Mouse (Mus musculus) granulocyte monocyte progenitor cell, adult 5-6 weeks (primary cell): ENCODE measurements around the gene Ago3. TPM values are rescaled to one million over a fixed set of nuclear protein-coding genes. Genes with fewer than 3 reads are reported as not detected.

ENCODE experiments used
- ATAC-seq: replicated peaks from 2 replicates; pipeline ENCODE4 v1.8.0; 2016; ENCODE audit warnings: mild to moderate bottlenecking, moderate TSS enrichment, inconsistent platforms; ENCODE audit not compliant: poor library complexity, severe bottlenecking
- total RNA-seq, 2 experiments: library from RNA; stranded (forward) in 1 of 2; stranded (reverse) in 1 of 2; fragments of 200-712, 200-1000 nt in 1 of 2; fragments of >200 nt in 1 of 2; fragmentation: Nextera tagmentation in 1 of 2; gene quantifications; 2 replicates each; pipeline ENCODE4 v1.2.3; 2014 to 2017

Ago3 gene
- total RNA-seq, 2 experiments from 2014 or later = 6.6 to 8.9 TPM

DNA sequence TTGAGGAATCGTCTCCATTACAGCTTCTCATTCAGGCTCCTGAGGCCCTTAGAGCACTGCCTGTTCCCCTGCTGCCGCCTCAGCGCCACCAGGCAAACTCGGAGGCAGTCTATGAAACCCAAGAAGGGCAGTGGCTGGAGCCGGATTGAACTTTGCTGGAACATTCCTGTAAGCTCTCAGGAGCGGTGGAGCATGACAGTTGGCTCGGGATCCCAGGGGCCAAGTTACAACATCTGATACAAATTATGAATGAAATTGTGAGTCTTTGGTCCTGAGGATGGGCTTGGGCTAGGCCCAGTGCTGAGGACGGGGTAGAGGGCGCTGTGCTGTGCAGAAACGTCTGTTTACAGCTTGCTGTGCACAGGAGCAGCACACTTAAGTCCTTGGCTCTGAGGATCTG, 115.0 kb downstream of the Ago3 start:
- ATAC-seq = no peak

DNA sequence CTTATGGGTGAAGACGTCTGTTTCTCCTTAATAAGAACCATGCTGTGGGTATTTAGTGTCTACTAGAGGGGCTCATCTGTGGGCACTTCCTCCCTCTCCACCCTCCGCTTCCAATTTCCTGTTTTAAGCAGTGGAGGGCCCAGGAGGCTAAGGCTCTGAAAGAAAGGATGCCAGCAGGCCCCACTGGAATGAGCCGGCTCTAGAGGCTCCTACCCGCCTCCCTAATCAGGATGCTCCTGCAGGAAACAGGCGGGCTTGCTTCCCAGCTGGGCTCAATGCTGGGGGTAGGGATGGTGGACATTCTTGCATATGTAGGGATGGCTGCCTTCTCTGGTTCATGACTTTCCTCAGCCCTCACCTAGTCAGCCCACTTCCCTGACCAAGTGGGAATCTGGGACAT, 116.2 kb downstream of the Ago3 start:
- no peak for ATAC-seq

DNA sequence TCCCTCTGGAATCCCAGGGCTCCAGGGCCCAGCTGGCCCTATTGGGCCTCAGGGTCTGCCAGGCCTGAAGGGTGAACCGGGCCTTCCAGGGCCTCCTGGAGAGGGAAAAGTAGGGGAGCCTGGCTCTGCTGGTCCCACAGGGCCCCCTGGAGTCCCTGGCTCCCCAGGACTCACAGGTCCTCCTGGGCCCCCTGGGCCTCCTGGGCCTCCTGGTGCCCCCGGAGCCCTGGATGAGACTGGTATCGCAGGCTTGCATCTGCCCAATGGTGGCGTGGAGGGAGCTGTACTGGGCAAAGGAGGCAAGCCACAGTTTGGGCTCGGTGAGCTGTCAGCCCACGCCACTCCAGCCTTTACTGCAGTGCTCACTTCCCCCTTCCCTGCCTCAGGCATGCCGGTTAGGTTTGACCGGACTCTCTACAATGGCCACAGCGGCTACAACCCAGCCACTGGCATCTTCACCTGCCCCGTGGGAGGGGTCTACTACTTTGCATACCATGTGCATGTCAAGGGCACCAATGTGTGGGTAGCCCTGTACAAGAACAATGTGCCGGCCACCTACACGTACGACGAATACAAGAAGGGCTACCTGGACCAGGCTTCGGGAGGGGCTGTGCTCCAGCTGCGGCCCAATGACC, 117.7 kb downstream of the Ago3 start:
- no peak for ATAC-seq

DNA sequence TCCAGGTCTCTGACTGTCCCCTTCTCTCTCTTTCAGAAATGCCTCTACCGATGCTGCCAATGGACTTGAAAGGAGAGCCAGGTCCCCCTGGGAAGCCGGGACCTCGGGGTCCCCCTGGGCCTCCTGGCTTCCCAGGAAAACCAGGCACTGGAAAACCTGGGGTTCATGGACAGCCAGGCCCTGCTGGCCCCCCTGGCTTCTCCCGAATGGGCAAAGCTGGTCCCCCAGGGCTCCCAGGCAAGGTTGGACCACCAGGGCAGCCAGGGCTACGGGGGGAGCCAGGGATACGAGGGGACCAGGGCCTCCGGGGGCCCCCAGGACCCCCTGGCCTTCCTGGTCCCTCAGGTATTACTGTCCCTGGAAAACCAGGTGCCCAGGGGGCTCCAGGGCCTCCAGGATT, 119.0 kb downstream of the Ago3 start:
- no peak for ATAC-seq

DNA sequence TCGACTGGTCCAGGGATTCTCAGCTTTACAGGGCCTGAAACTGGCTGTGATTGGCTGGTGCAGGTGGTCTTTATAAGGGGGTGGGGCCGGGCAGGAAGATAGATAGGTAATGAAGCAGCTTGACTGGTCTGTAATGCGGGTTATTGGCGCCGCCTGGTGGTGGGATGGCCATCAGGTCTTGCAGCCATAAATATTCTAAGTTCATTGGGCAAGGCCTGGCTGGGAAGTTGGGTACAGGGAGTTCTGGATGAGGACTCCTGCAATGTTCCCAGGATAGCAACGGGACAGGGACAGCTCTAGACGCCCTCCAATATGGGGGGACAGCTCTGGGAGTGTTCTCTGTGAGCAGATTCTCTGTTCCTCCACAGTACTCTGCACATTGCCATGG, 119.4 kb downstream of the Ago3 start:
- peak; percentile 76 for ATAC-seq

DNA sequence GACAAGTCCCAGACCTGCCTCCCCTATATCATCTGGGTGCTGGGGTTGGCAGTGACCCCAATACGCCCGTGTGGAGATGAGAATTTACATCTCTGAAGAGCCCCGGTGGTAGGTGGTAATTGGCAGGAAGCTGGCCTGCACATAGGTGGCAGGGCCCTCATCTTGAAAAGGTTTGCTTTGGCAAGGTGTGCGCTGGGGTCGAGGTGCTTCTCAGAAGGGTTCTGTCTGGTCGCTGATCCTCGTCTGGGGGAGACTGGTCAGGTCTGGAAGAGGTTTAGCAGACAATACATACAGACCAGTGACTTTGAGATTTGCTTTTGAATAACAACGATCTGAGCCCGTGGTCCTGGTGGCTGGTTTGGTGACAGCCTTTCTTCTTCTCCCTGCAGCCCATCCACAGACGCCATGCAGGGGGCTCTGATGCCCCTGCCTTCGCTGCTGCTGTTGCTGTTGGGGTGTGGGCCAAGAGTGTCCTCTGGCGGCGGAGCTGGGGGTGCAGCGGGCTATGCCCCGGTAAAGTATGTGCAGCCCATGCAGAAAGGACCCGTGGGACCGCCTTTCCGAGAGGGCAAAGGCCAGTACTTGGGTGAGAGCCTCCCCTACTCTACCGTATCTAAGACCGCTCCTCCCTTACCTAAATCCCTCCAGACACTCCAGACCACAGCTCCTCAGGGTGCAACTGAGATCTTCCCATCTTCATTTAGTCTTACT, 120.0 kb downstream of the Ago3 start:
- peak; percentile 42; the same call in 1 of the 2 replicates for ATAC-seq

DNA sequence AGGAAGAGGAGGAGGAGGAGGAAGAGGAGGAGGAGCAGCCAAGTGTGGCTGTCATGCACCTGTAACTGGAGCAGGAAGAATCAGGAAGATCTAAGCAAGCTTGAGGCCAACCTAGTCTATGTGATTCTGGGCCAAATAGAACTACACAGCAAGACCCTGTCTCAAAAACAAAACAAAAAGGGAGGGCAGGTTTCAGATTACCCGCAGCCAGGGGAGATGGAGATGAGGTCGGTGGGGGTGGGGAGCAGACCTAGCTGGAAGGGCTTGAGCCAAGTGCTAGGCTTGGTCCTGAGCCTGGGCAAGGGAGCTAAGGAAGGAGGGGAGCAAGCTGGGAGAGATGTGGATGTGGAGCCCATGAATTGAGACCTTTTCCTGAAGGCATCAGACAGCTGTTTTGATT, 122.5 kb downstream of the Ago3 start:
- ATAC-seq = no peak

DNA sequence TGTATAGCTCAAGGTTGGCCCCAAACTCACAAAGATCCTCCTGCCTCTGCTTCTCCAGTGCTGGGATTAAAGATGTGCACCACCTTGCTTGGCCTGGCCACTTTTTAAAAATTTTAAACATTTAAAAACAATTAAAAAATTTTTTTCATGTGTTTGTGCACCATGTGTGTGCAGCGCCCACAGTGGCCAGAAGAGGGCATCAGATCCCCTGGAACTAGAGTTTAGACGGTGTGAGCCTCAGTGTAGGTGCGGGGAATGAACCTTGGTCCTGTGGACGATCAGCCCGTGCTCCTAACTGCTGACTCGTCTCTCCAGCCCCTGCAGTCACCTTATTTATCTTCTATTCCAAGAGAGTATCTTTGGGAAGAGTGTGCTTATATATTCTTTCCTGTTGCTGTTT, 123.3 kb downstream of the Ago3 start:
- no peak for ATAC-seq

DNA sequence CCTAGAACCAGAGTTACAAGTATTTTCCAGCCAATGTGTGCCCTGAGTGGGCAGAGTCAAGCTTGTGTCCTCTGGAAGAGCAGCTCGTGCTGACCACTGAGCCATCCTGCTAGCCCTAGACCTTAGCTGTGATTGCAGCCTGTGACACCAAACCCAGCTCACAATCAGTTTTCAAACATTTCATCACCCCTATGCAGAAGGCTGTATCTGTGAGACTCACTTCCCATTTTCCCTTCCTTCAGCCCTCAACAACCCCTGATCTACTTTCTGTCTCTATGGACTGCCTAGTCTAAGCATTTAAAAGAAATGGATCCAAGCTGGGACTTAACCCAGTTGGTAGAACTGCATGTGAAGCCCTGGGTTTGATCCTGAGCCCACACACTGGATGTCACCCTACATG, 123.9 kb downstream of the Ago3 start:
- ATAC-seq = peak; percentile 56

DNA sequence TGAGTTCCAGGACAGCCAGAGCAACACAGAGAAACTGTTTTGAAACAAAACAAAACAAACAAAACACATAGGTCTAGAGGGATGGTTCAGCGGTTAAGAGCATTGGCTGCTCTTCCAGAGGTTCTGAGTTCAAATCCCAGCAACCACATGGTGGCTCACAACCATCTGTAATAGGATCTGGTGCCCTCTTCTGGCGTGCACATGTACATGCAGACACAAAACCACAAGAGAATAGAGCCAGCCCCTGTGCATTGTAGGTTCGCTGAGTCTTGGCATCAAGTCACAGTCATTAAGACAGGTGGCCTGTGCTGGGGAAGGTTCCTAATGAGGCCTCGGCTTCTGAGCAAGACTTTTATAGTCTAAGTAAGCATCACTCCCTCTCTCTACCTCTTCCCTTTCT, 125.5 kb downstream of the Ago3 start:
- ATAC-seq = no peak

DNA sequence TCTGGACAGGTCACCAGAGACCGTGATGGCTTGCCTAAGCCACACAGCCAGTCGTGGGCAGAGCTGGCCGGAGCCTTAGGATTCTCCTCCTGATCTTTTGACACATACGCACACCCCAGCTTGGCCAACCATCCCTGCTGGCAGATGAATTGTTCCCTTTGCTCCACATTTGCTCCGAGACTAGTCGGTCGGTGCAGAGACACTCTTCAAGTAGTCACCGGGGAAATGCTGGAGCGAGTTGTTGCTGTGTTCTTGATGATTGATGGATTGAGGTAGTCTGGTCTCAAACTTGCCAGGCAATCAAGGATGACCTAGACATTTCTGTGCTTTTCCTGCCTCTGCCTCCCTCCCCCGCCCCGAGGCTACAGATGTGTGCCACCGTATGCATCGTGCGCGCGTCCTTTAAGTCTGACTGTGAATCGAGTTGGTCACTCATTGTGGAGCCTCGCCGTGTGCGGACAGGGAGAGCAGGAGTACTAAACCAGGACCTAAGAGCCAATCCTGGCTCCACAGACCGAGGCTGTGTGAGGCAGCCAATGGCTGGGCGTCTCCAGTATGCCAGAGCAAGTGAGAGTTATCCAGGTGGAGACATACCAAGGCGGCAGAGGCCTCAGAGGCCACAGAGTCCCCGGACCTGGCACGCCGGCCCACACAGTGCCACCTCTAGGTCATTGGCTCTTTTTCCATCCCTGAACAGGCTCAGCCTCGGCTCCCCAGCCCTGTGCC, 127.6 kb downstream of the Ago3 start:
- ATAC-seq = no peak

DNA sequence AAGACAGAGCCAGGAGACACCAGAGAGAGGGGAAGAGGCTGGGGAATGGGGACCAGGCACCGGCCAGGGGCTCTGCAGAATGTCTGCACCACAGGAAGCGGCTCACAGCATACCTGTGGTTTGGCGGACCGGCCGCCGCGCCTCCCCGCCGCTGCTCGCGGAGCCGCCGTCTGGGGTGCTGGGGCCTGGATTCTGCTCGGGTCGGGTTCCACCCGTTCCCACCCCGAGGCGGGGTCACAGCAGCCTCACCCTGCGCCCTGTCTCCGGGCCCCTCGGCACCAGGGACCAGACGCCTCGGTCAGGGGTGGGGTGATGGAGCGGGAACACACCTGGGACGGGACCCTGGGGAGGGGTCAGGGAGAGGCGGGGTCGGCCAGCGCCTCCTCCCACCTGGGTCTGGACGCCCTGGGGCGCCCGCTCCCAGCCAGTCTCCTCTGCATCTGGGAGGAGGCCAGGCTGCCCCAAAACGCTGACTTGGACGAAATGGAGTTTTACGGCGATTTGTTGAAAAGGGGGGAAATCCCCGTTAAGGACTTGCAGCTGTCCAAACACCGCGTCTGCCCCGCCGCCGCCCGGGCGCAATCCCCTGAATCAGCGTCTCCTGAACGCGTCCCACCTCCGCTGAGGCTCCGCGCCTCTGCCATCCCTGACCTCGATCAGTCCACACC, 128.3 kb downstream of the Ago3 start:
- ATAC-seq = 0 out of 2 replicates have a peak, but pooled peaks have one; percentile 12

DNA sequence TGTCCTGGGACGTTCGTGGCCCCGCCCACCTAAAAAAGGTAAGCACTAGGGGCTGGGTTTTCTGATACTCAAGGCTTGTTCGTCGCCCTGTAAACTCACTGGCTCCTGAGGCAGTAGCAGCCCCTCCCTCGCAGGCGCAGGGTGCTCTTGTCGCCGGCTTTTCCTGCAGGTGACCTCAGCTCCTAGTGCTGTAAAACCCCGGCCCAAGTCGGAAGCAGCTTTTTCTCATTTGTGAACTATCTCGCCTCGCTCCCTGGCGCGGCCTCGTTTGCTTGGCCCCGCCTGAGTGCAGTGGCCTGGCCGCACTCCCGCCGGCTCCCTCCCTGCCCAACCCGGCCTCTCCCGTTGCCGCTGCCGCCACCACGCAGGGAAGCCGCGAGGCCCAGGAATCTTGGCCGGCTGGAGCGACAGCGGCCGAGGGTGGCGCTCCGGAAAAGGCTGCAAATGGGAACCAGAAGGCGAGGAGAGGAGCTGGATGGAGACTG, 132.7 kb downstream of the Ago3 start:
- ATAC-seq = peak; percentile 38

DNA sequence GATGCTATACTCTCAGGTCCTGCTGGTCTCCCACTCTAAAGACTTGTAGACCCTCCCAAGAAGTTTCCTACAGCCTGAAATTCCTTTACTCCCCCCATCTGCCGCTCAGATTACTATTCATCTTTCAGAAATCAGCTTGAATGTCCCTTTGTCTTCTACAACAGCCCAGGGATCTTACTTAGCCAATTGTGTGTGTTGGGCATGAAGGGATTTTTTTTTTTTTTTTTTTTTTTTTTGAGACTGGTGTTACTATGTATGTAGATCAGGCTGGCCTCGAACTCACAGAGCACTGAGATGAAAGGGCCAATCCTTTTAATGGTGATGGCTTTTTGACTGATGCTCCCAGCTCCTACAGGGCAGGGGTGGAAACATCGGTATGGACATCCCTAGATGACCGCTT, 133.4 kb downstream of the Ago3 start:
- no peak for ATAC-seq

DNA sequence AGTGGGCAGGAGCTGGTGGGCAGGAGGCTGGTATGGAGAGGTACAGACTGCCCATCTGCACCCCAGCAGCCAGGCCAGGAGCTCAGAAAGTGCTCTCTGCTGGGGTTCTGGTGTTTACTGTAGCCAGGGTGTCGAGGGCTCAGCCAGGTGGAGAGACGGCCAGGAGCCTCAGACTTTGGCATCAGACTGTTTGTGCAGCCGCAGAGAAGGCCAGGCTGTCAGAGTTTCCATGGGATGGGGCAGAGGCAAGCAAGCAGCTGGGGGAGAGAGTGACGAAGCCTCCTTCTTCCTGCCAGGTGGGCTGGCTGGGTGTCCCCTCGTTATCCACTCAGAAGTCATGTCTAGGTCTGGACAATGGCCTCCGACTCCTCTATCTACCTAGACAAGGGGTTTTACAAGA, 134.2 kb downstream of the Ago3 start:
- no peak for ATAC-seq

DNA sequence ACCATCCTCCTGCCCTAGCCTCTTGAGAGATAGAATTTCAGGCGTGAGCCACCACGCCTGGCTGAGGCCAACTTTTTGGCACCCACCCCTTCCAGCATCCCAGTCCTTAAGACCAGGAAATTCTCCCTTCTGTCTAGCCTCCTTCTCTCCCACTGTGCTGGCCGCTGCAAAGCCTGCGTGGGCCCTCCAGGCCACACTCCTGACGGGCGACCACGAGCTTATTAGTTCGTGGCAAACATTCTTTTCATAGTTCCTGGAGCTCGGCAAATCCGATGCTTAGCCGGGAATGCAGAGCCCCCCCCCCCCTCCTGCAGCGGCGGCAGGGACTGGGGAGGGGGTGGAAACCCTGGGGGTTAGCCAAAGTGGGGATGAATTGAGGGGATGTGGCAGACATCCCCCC, 138.2 kb downstream of the Ago3 start:
- no peak for ATAC-seq

DNA sequence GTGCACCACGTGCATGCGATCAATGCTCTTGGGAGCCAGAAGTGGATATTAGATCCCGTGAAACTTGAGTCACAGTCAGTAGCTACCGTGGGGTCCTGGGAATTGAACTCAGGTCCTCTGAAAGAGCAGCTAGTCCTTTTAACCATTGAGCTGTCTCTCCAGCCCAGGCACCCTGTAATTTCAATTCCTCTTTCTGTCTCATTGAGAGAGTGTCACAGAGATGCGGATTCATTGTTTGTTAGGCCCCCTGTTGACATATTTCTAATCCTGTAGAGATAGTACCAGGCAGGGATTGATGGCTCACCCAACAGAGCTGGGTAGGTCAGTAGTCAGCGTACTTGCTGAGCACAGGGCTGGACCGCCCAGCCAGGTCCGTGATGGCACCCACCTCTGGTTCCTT, 139.0 kb downstream of the Ago3 start:
- no peak for ATAC-seq

DNA sequence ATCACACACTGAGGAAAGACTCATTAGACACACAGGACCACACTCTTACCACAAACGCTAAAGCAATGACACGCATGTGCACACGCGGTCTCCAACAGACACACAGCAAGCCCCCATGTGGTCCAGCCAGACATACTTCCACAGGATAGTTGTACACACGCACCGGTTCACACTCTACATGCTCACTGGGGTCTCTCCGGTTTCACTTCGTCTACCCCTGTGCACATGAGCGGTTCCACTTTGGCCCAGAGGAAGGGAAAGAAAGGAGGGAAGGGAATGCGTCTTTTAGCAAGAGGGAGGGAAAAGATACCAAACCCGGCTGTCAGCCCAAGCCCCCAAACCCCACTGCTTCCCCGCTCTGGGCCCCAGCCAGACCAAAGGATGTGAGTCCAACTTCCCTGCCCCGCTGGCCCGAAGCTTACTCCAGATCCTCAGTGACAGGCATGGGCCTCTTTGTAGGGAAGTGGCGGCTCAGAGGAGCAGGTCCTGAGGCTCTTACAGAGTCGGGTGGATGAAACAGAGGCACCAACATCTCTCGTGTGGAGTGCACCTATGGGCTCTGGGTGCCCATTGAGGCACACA, 141.2 kb downstream of the Ago3 start:
- peak; percentile 50 for ATAC-seq

DNA sequence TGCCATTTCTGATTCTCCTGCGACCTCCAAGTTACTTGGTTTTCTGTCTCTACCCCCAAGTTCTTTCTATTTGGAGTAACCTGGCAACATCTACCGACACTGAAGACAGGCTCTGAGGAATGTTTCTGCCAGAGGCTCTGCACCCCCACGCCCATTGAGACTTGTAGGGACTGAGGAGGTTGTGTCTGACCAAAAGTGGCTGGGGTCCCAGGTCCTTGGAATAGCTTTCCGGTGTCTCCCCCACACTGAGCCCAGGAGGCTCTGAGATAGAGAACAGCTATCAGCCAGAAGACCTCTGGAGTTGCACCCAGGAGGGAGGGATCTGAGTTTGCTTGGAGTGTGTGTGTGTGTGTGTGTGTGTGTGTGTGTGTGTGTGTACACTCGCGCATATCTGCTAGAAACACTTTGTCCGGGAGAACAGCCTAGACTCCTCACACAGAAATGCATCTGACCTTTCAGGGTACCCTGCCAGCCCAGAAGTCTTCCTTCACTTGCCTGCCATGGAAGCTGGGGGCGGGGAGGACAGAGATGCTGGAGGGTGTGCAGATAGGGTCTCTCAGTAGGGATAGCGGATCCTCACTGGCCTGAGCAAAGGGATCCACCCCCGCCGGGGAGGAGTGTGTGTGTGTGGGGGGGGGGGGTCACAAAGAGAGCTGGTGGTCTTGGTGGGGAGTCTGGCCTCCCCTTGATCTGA, 141.9 kb downstream of the Ago3 start:
- no peak for ATAC-seq

DNA sequence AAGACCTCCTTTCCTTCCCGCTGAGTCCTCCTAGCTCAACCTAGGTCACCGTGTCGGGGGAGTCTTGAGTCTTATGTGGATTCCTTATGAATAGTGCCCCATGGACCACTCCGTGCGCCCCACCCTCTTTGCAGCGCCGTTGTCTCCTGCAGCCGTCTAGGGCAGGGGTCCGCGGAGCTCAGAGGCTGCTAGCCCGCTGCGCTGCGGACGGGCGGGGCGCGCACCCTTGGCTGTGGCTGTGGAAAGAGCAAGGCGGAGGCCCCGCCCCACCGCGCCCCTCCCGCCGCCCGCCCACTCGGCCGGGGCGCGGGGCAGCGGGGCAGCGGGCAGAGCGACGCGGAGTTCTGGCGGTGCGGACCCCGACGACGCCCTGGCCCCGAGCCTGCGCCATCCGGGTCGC, 142.9 kb downstream of the Ago3 start, which contains the start of gene Col8a2:
Col8a2 (plus strand) TSS at position 302 of the 400 bp plus-strand sequence.
- ATAC-seq = peak; percentile 58; the same call in 1 of the 2 replicates
